Mouse (Mus musculus) retina, postnatal 7 days (tissue): ENCODE results near the gene Ccdc24.

Experiments used
- DNase-seq: peaks from one replicate; pipeline ENCODE4 v3.0.0-alpha.2; 2012; ENCODE audit warnings: low read depth, low spot score

Gene Ccdc24

GRCm38 (mm10) chr4:117872471-117872886, at the start of gene Ccdc24:
Ccdc24 (minus strand) TSS chr4:117872557.
- no peak for DNase-seq

GRCm38 (mm10) chr4:117921358-117921757, 49.0 kb upstream of the Ccdc24 start:
- no peak for DNase-seq

GRCm38 (mm10) chr4:117918762-117919161, 46.4 kb upstream of the Ccdc24 start:
- DNase-seq: no peak

GRCm38 (mm10) chr4:117918261-117918660, 45.9 kb upstream of the Ccdc24 start:
- no peak for DNase-seq

- DNase-seq: no peak
Observed at GRCm38 (mm10) chr4:117917847-117918246, 45.5 kb upstream of the Ccdc24 start.

- no peak for DNase-seq
Observed at GRCm38 (mm10) chr4:117917402-117917801, 45.0 kb upstream of the Ccdc24 start.

- DNase-seq: no peak
Observed at GRCm38 (mm10) chr4:117916386-117916785, 44.0 kb upstream of the Ccdc24 start.

- no peak for DNase-seq
Observed at GRCm38 (mm10) chr4:117915489-117916105, 43.2 kb upstream of the Ccdc24 start.

- DNase-seq: peak; percentile 85
Observed at GRCm38 (mm10) chr4:117914591-117915442, 42.5 kb upstream of the Ccdc24 start, which contains the start of gene Ipo13. Ipo13 (minus strand) TSS chr4:117914999.

GRCm38 (mm10) chr4:117914031-117914430, 41.7 kb upstream of the Ccdc24 start:
- no peak for DNase-seq

GRCm38 (mm10) chr4:117913421-117913820, 41.1 kb upstream of the Ccdc24 start:
- DNase-seq: no peak

- DNase-seq: no peak
Observed at GRCm38 (mm10) chr4:117912685-117913273, 40.4 kb upstream of the Ccdc24 start.

GRCm38 (mm10) chr4:117912131-117912561, 39.8 kb upstream of the Ccdc24 start:
- no peak for DNase-seq

- no peak for DNase-seq
Observed at GRCm38 (mm10) chr4:117908834-117909453, 36.6 kb upstream of the Ccdc24 start.

- no peak for DNase-seq
Observed at GRCm38 (mm10) chr4:117906196-117906595, 33.8 kb upstream of the Ccdc24 start.

GRCm38 (mm10) chr4:117904761-117905160, 32.4 kb upstream of the Ccdc24 start:
- no peak for DNase-seq

GRCm38 (mm10) chr4:117904094-117904493, 31.7 kb upstream of the Ccdc24 start:
- DNase-seq: no peak

- no peak for DNase-seq
Observed at GRCm38 (mm10) chr4:117898111-117898510, 25.8 kb upstream of the Ccdc24 start.

- no peak for DNase-seq
Observed at GRCm38 (mm10) chr4:117896031-117896430, 23.7 kb upstream of the Ccdc24 start.

- DNase-seq: no peak
Observed at GRCm38 (mm10) chr4:117895339-117895738, 23.0 kb upstream of the Ccdc24 start.

GRCm38 (mm10) chr4:117894601-117895000, 22.2 kb upstream of the Ccdc24 start:
- no peak for DNase-seq

- no peak for DNase-seq
Observed at GRCm38 (mm10) chr4:117893376-117893775, 21.0 kb upstream of the Ccdc24 start.
